Mouse (Mus musculus): ENCODE measurements around the gene Clec12b.
A peak's percentile ranks its signal among the peaks of the same experiment; 100 is the strongest.

Clec12b gene

DNA sequence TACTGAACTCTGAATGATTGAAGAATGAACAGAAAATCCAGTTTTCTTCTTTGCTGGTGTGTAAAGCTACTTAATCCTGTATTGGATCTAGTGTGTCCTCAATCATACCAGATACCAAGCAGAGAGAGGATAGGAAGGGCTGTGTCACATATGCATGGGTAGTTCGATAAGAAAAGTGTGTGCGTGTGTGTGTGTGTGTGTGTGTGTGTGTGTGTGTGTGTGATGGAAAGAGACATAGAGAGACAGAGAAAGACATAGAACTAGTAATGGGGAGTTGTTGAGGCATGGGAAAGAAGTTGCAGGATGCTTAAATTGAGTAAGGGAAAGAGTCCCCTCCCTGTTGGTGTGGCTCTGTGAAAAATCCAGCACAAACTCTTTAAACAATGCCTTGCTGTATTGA lies at the start of gene Clec12b:
Clec12b (minus strand) TSS at position 101 of the 400 bp plus-strand sequence.
- no peak for DNase-seq (ENCODE audit: low spot score in 2 of 2)

DNA sequence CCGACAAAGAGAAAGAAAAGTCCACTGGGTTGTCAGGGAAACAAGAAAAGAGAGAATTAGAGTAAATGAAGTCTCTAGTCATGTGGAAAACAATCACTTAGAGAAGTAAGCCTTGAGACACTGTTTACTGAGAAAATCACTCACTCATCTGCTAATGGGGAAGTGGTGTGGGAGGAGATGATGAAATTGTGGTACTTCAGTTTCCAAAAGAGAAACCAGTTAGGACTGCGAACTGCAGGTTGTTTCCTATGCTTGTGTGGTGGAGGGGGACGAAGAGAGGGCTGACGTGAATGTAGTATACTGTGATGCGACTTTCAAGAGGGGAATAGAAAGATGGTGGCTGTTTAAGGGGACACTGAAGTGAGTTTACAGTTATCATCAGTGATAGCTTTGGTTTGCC lies 48.6 kb upstream of the Clec12b start:
- DNase-seq (ENCODE audit: low spot score in 2 of 2), result no peak

DNA sequence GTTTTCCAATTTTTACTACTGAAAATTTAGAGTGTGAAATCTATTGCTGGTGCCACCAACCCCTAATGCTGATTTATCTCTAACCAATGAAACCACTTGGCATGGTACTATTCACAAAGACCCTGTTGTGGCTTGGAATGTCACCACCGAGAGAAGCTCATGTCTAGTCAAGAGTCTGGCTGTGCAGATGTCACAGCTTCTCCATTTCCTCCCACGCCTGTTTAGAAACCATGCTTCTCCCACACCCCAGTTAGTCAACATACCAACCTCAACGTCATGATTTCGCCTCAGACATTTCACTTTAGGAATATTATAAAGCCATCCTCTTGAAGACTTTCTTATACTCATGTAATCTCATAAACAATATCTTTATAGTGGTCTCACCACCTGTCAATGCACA lies 41.6 kb upstream of the Clec12b start:
- no peak for DNase-seq (ENCODE audit: low spot score in 2 of 2)

DNA sequence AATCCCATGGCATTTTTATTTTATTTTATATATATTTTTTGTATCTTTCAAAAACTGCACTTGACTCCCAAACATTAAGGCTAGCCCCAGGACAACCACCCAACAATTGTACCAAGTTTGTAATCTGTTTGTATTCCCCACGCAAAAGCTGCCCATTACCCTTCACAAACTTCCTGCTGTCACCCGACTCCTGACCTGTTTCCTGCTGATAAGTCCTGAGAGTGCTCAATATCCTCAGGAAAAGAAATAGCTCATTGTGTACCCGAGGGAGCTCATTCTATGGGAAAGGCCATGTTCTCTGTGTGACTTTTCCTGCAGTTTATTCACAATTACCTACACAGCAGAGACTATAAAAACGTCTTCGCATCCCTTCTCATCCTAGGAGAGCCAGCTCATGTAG lies 40.1 kb upstream of the Clec12b start:
- no peak for DNase-seq (ENCODE audit: low spot score in 2 of 2)

DNA sequence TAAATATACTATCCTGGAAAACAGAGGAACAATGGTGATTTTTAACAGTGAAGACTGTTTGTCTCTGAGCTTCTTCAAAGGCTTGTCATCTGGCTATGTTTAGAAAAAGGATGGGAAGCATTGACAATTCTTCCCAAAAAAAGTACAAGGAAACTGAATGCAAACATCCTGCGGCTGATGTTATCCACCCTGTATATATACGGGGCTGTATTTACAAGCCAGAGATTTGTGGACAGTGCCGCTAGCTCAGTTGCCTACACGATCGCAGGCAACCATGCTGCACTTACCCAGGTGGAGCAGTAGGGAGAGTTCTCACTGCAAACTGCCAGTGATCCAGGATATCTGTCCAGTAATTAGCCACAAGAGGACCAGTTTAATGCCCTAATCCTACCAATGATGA lies 39.5 kb upstream of the Clec12b start:
- DNase-seq (ENCODE audit: low spot score in 2 of 2), result no peak

DNA sequence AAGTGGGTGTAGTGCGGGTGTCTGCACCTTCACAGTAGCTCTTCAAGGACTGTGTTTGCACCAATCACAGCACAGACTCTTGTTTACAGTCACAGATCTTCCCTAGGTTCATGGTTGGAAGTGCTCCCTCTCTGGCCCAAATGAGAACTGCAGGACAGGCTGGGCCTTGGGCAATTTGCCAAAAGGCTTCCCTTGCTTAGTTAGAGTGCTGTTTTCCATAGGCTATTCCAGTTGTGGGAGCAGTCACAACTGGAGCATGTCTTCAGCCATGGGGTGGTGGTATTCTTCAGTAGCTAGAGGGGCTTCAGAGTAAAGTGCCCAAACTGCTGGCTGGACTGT lies 38.0 kb upstream of the Clec12b start:
- DNase-seq (ENCODE audit: low spot score in 2 of 2), result peak; percentile 54 to 58

DNA sequence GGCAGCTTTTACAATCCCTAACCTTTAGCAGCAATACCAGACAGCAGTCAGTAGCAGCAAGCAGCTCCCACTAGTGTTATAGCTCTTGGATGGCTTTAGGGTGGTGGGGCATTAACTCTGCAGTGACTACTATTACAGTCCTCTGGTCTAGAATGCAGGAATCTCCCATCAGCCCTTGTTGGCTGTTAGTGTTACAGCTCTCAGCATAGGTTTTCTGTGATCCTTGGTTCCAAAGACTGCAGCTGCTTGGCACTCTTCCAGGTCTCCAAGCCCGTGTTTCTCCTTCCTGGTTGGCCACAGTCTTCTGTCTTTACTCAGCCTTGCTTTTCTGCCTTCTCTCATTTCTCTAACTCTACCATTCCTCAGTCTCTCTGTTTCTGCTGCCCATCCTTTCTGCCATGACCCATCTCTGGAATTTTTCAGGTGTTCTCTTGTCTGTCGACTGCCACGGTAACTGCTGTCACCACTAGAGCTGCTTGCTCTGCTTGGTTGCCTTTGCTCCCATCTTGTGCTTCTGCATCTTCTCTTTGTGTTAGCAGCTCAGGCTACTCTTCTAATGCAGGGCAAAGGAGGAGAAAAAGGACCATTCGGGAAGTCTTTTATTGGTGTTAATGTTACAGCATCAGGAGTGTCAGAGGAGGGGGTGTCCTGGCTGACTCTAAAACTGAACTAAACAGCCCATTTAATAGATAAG lies 37.5 kb upstream of the Clec12b start:
- DNase-seq (ENCODE audit: low spot score in 2 of 2), result no peak

DNA sequence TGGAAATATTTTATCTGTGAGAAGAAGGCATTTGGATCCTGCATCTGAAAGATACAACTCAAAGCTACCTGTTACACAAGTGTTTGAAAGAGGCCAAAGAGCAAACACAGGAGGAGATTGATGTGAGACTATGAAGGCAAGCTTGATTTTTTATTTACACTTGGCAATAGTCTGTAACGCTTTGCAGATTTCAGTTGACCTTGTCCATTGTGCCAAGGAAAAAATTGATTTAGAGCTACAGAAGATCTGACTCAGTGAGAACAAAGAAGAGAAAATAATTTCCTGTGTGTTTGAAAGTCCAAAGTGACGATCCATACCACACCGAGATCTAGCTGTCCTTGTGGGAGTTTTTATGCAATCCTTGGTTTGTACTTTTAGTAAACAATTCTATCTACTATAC lies 36.6 kb upstream of the Clec12b start:
- DNase-seq (ENCODE audit: low spot score in 2 of 2), result no peak

DNA sequence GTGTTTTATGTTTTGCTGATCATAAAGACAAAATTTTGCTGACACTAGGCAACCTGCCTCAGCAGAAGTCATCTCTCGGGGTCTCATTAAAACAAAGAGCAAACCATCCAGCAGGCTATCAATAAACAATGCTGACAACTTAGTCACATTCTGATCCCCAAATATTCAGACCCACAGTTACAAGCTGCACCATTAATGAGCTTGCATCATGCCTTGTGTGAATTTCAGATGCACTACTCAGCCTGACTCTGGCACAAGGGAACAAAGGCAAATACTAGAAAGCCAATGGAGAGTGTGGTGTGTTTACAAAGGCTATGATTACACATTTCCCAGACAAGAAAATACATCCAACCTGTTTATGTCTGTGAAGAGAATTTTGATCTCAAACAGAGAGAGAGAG lies 28.5 kb upstream of the Clec12b start:
- no peak for DNase-seq (ENCODE audit: low spot score in 2 of 2)

DNA sequence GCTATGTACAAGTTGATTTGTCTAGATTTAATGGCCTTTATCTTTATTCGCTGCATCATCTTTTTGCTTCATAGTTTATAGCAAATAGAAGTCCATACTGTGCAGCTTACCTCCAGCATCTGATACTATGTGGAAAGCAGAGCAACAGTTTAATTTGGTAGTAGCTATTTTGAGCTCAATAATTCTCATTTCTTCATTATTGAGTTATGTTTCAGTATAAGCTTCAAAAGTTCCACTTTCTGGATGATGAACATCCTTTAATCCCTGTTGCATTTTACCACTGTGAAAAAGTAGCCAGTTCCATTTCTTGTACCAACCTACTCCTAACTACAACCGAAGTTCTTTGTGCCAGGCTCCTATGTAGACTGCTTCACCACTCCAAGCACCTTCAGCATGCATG lies 22.9 kb upstream of the Clec12b start, which contains the start of gene Clec9a:
Clec9a (plus strand) TSS at position 301 of the 400 bp plus-strand sequence.
- DNase-seq (ENCODE audit: low spot score in 2 of 2), result no peak

DNA sequence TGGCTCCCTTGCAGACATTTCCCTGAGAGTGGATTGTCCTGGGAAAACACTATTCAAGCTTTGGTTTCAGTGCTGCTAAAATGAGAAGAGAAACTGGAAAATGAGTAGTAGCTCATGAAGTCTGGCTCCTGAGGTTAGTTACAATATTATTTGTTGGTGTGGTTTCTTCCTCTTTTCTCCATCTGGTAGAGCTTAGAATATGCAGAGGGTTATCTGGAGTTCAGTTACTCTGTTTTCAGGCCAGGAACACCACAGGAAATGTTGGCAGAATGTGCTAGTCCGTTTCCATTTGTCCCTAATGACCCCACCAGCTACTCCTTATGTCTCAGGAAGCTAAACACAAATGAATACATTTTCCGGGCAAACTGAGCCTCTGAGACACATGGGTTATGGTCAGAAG lies 21.6 kb upstream of the Clec12b start:
- no peak for DNase-seq (ENCODE audit: low spot score in 2 of 2)

DNA sequence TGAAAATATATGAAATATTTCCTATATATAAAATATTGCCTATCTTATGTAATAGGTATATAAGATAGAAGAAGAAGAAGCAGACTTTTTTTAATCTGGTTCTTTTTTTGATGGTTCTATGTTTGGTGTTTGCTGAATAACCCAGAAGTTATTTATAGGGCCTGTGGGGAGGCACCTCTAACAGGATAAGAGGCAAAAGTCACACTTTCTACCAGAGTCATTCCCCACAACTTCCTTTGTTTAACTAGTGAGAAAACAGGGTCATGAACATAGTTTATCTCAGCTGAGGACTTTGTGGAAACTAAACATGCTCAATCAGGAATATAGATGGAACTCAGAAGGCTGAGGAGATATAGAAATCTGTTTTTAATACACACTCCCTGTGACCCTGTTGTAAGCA lies 20.3 kb upstream of the Clec12b start:
- DNase-seq (ENCODE audit: low spot score in 2 of 2), result no peak

DNA sequence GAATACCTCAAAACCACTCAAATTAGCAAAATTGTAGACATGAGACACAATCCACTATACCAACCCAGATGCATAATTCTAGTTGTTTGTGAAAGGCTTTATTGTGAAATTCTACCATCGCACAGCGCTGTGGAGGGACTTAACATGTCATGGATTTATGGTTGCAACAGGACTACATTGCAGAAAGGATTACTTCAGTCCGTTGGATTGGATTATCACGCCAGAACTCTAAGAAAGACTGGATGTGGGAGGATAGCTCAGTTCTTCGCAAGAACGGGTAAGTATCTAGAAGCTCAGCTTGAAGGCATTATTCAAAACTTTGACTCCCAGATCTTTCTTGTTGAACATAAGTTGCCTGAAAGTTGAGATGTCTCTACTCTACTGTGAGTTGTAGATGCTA lies 17.7 kb upstream of the Clec12b start:
- no peak for DNase-seq (ENCODE audit: low spot score in 2 of 2)

DNA sequence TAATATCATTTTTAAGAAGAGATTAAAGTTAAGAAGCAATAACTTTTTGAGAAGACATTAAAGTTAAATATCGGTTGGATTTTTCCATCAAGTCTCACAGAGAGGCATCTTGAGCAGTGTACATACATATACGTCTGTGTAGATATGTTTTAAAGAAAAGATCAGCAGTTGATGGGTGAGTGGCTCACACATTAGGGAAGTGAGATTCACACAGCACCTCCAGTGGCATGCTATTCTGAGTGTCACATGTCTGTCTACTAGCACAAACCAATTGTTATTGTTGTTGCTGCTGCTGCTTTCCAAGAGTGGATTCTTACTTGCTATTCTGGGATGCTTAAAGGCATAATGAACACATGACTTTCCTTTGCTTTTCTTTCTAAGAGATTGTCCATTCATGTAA lies 16.7 kb upstream of the Clec12b start:
- no peak for DNase-seq (ENCODE audit: low spot score in 2 of 2)

DNA sequence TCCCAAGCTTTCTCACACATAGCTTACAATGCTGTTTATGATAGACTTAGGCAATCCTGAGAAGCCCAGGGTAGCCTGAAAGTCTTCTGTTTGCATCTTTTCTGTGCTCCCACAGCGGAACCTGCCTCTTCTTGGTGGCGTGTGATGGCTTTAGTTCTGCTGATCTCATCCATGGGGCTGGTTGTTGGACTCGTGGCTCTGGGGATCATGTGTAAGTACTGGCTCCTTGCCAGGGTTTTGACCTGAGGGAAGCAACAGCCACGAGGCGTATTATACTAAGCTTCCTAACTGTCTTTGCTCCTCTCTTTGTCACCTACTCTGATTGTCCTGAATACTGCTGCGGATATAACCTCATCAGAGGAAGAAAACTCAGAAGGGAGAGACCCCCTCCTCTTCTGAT lies 14.3 kb upstream of the Clec12b start:
- no peak for DNase-seq (ENCODE audit: low spot score in 2 of 2)

DNA sequence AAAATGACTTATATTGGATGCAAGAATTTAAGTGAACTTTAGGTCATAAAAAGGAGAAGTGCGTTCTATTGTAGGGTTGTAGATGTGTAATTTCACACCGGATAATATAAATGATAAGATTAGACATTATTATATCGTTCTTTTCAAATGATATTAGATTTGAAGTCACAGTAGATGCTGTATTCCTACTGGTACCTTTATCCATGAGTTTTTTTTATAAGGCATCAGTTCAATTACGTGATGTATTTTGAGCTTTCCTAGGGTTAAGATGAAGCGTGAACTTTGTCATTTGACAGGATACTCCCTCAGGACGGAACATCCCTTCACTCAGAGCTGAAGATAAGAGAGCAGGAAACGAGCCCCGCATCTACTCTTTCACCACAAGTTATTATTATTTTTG lies 11.3 kb upstream of the Clec12b start, which contains the start of gene Clec1b:
Clec1b (plus strand) TSS at position 301 of the 400 bp plus-strand sequence.
- no peak for DNase-seq (ENCODE audit: low spot score in 2 of 2)

DNA sequence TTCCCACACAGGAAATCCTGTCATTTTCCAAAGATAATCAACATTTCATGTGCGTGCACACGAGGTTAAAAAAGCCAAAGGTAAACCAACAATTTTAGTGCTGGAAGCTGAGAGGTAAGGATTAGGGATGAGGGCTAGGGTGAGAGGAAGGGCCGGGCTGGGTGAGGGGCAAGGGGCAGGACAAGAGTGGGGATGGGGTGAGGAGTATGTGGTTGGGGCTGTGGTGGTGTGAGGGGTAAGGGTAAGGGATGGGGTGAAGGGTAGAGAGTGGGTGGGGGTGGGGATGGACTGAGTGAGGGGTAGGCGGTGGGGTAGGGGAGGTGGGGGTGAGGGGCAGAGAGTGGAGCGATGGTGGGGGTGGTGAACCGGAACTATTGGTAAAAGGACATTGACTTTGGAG lies 8.1 kb upstream of the Clec12b start:
- DNase-seq (ENCODE audit: low spot score in 2 of 2), result no peak

DNA sequence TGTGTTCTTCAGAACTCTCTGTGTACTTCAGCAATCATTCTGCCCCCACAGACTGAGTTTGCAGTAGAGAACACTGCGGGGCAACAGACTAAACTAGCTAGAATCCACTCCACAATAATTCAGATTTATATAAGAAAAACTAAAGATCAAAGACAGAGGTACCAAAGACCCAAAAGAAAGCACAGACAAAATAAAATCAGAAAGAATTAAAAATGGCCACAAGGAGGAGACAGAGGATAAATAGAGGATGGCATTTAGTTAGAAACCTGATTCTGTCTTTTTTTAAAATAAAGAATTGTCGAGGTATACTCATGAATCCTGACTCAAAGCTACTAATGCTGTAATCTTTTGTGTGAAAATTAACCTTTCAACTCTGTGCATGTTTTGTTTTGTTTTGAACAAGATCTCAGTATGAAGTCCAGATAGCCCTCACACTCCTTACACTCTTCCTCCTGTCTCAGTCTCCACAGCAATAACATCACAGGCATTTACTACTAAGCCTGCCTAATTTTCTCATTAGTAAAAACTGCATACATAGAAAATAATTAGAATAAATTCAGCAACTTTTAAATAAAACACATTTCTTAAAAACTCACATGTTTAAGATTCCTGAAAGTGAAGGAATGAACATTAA lies 7.5 kb upstream of the Clec12b start:
- no peak for DNase-seq (ENCODE audit: low spot score in 2 of 2)

DNA sequence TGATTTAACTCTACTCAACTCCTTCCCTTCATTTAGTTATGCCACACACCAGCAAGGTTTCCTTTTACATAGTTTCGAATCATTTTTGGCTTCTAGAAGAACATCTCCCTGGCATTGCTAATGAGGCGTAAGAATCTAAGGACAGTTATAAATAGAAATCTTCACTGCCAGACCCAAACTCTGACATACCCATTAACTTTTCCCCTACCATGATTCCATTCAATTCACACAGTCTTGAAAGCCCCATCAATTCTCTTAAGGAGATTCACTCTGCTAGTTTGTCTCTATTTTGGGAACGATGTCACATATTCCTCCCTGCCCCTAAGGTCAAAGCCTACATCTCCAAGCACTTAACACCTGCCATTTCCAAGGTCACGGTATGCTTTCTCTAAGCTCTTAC lies 674 bp downstream of the Clec12b start:
- no peak for DNase-seq (ENCODE audit: low spot score in 2 of 2)

DNA sequence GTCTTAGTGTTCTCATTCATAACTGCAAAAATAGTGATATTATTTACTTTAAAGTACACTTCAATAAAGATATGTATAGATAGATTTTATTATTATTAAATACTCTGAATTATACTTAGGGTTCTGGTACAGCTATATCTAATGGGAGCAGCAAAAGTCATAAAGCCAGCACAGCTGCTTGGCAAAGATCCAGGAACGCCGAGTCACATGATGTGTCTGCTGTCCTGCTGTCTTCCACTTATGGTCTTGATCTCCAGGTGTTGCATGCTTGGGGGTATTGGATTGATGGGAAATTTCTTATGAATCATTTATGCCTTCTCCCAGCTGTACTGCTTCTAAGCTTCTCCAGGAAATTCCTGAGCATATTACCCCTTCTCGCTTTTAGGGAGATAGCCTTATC lies 2.2 kb downstream of the Clec12b start:
- DNase-seq (ENCODE audit: low spot score in 2 of 2), result no peak

DNA sequence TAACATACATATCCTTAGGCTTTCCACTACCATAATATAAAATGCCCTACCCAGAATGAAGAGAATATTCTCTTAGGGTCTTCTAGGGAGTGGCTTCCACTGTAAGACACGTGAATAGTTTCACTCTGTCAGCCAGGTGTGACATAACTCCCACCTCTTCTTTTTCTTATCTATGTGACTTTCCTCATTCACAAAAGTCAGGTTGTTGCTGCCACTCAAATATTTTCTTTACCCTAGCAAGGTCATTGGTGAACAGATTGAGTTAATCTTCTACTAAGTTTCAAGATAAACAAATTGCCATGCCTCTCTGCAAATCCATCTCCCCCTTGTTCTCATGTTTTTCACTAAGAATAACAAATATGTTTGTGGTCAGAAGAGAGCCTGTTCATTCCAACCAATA lies 3.9 kb downstream of the Clec12b start:
- DNase-seq (ENCODE audit: low spot score in 2 of 2), result no peak

DNA sequence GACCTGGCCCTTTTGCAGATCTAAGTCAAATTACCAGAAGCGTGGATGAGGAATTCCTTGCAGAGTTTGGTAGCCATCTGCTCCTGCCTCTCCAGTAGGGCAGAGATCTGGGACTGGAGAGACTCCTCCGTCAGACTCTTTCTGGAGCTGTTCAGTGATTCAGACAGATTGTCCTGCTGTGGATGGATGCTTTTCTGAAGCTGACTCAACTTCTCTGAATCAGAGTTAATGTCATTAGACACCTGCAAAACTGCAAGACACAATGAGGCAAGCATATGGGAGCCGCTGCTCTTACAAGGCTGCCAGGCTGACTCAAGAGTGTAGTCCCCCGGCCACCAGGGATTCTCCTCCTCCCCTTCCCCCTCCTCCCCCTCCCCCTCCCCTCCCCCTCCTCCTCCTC lies 5.2 kb downstream of the Clec12b start:
- DNase-seq (ENCODE audit: low spot score in 2 of 2), result no peak

DNA sequence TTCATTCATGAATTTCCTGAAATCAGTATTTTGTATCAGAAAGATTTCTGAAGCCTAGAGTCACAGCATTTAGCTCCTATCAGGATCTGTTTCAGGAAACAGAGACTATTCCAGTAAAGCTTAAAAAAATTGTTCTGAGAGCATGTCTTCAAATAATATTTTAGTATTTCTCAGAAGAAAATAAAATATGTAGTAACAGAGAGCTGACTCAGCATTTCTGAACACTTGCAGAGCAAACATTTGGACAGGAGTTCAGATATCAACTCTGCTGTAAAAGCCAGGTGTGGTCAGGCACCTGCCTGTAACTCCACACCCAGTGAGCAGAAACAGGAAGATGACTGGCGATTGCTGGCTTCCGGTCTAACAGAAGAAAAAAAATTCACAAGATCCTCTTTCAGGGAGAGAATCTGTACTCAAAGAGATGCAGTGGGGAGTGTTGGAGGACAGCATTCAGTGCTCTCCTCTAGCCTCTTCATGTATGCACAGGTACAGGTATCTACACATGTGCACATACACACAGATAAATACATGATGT lies 10.7 kb downstream of the Clec12b start:
- no peak for DNase-seq (ENCODE audit: low spot score in 2 of 2)
